Mouse (Mus musculus) MEL (cell line): Measurements from ENCODE around the gene Hipk4.

ENCODE experiments used
- CTCF ChIP-seq, 3 experiments: IDR thresholded peaks in 2 of 3; conservative IDR thresholded peaks in 1 of 3; 2 replicates each; pipeline ENCODE4 v1.5.1; 2011 to 2012; ENCODE audit warnings: low read length in 3 of 3, low read depth in 2 of 3, mild to moderate bottlenecking in 2 of 3, improper control_type of control experiment in 1 of 3, inconsistent platforms in 1 of 3, mixed read lengths in 1 of 3, moderate library complexity in 1 of 3; ENCODE audit not compliant: control insufficient read depth in 1 of 3, insufficient read depth in 1 of 3, poor library complexity in 1 of 3, severe bottlenecking in 1 of 3
- EP300 ChIP-seq, 2 experiments: IDR thresholded peaks; 2 replicates each; pipeline ENCODE4 v1.6.1; 2011; ENCODE audit warnings: improper control_type of control experiment in 2 of 2, low read length in 2 of 2, low read depth in 1 of 2, mild to moderate bottlenecking in 1 of 2
- MAX ChIP-seq: IDR thresholded peaks from 2 replicates; pipeline ENCODE4 v1.6.1; 2011; ENCODE audit warnings: low read length, improper control_type of control experiment
- MEF2A ChIP-seq: IDR thresholded peaks from 2 replicates; pipeline ENCODE4 v1.6.1; 2014; ENCODE audit warnings: low read depth, mild to moderate bottlenecking, inconsistent platforms, low read length, improper control_type of control experiment; ENCODE audit not compliant: poor library complexity, insufficient replicate concordance, severe bottlenecking; ENCODE audit errors: extremely low read depth
- POLR2A ChIP-seq, 2 experiments: IDR thresholded peaks; 2 replicates each; pipeline ENCODE4 v1.6.1; 2011 to 2012; ENCODE audit warnings: low read length in 2 of 2, mild to moderate bottlenecking in 2 of 2, control low read depth in 1 of 2, improper control_type of control experiment in 1 of 2, low read depth in 1 of 2, moderate library complexity in 1 of 2; ENCODE audit not compliant: control insufficient read depth in 1 of 2, insufficient read depth in 1 of 2, poor library complexity in 1 of 2
- POLR2AphosphoS5 ChIP-seq: IDR thresholded peaks from 2 replicates; pipeline ENCODE4 v1.6.1; 2012; ENCODE audit warnings: low read depth, borderline replicate concordance, mild to moderate bottlenecking, inconsistent platforms, low read length, moderate library complexity, mixed read lengths
- RAD21 ChIP-seq: IDR thresholded peaks from 2 replicates; pipeline ENCODE4 v1.6.1; 2011; ENCODE audit warnings: mild to moderate bottlenecking, low read depth, low read length, improper control_type of control experiment
- TCF12 ChIP-seq: IDR thresholded peaks from 2 replicates; pipeline ENCODE4 v1.6.1; 2014; ENCODE audit warnings: low read depth, mild to moderate bottlenecking, inconsistent platforms, low read length, improper control_type of control experiment, moderate library complexity
- ZMIZ1 ChIP-seq: IDR thresholded peaks from 2 replicates; pipeline ENCODE4 v1.6.1; 2012; ENCODE audit warnings: low read depth, mild to moderate bottlenecking, inconsistent platforms, low read length, improper control_type of control experiment, moderate library complexity

DNA sequence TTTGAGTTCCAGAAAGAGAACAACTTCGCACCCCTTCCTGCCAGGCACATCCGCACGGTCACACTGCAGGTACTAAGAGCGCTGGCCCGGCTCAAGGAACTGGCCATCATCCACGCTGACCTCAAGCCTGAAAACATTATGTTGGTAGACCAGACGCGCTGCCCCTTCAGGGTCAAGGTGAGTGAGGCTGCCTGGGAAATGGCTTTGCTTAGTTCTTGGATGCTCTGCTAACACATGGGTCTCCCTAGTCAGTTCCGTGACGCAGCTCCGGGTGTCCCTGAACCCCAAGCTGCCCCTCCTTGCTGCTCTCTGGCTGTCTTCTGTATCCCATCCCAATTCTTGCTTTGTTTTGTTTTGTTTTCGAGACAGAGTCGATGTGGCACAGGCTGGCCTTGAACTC, 738 bp downstream of the Hipk4 start:
- no peak for TF ChIP-seq POLR2AphosphoS5
- no peak for TF ChIP-seq POLR2A (IDR thresholded peaks at IDR 0.05; ENCODE audit: control insufficient read depth in 1 of 2, insufficient read depth in 1 of 2, low read depth in 1 of 2, low read length in 2 of 2, poor library complexity in 1 of 2)
- TF ChIP-seq ZMIZ1, result no peak
- no peak for TF ChIP-seq EP300 (IDR thresholded peaks at IDR 0.05; ENCODE audit: low read depth in 1 of 2, low read length in 2 of 2)
- no peak for TF ChIP-seq MEF2A
- TF ChIP-seq CTCF (IDR thresholded peaks at IDR 0.05 in 2 of 3, conservative IDR thresholded peaks at IDR 0.05 in 1 of 3; ENCODE audit: control insufficient read depth in 1 of 3, insufficient read depth in 1 of 3, low read depth in 2 of 3, low read length in 3 of 3, poor library complexity in 1 of 3, severe bottlenecking in 1 of 3), result no peak
- TF ChIP-seq RAD21, result no peak
- no peak for TF ChIP-seq MAX
- TF ChIP-seq TCF12, result no peak
